Mouse (Mus musculus) myocyte (in vitro differentiated cells): ENCODE measurements around the gene Gm45717.

ENCODE experiments used
- CEBPB ChIP-seq: IDR thresholded peaks from 2 replicates; pipeline ENCODE4 v1.6.1; 2011; ENCODE audit warnings: mild to moderate bottlenecking, moderate library complexity; ENCODE audit not compliant: poor library complexity, insufficient read depth, severe bottlenecking
- MAX ChIP-seq: IDR thresholded peaks from one replicate; pipeline ENCODE4 v1.6.1; 2011; ENCODE audit warnings: low read depth, mild to moderate bottlenecking, control low read depth
- MYOG ChIP-seq, 3 experiments: IDR thresholded peaks; one replicate each; pipeline ENCODE4 v1.6.1; 2011; ENCODE audit warnings: control low read depth in 2 of 3, low read depth in 2 of 3, mild to moderate bottlenecking in 2 of 3; ENCODE audit not compliant: insufficient read length in 2 of 3, control insufficient read depth in 1 of 3, insufficient read depth in 1 of 3
- POLR2A ChIP-seq: IDR thresholded peaks from one replicate; pipeline ENCODE4 v1.6.1; 2011; ENCODE audit warnings: low read depth, mild to moderate bottlenecking, control low read depth, moderate library complexity; ENCODE audit not compliant: insufficient read length
- TCF3 ChIP-seq: IDR thresholded peaks from one replicate; pipeline ENCODE4 v1.6.1; 2011; ENCODE audit warnings: low read depth, control low read depth; ENCODE audit not compliant: insufficient read length
- USF1 ChIP-seq: IDR thresholded peaks from one replicate; pipeline ENCODE4 v1.6.1; 2011; ENCODE audit warnings: low read depth, mild to moderate bottlenecking, control low read depth, moderate library complexity

GRCm38 (mm10) chr7:140951765-140952164 lies 4.0 kb downstream of the Gm45717 start:
- TF ChIP-seq POLR2A = no peak
- TF ChIP-seq TCF3 = no peak
- no peak for TF ChIP-seq MAX
- TF ChIP-seq CEBPB = no peak
- TF ChIP-seq MYOG (IDR thresholded peaks at IDR 0.05; ENCODE audit: control insufficient read depth in 1 of 3, insufficient read depth in 1 of 3, insufficient read length in 2 of 3, low read depth in 2 of 3) = no peak
- no peak for TF ChIP-seq USF1
